Mouse (Mus musculus) forebrain, embryonic 15.5 days (tissue): ENCODE data around the gene Ech1. TPM values are rescaled to one million over a fixed set of nuclear protein-coding genes. Genes with fewer than 3 reads are reported as not detected.
"Not testable (repeated sequence)": the region's sequence is repeated elsewhere in the genome, so short reads cannot be mapped to it uniquely, and the experiment has no call there.

Experiments used
- ATAC-seq: fragments of 200-750 bp; cut with Nextera tagmentation; replicated peaks from 2 replicates; pipeline ENCODE4 v1.8.0; 2017; ENCODE audit warnings: mild to moderate bottlenecking, moderate TSS enrichment, moderate library complexity
- H3K27ac ChIP-seq: fragments of 300-500 bp; sonication (generic); replicated peaks from 2 replicates; pipeline ENCODE4 v1.5.1; 2015; ENCODE audit warnings: mild to moderate bottlenecking, inconsistent platforms
- H3K27me3 ChIP-seq: fragments of 300-500 bp; sonication (generic); 2 replicates; pipeline ENCODE4 v1.6.1; 2015; ENCODE audit warnings: inconsistent platforms
- H3K36me3 ChIP-seq: fragments of 300-500 bp; sonication (generic); 2 replicates; pipeline ENCODE4 v1.6.1; 2015; ENCODE audit warnings: mild to moderate bottlenecking, inconsistent platforms
- H3K4me1 ChIP-seq: fragments of 300-500 bp; sonication (generic); 2 replicates; pipeline ENCODE4 v1.6.1; 2015; ENCODE audit warnings: inconsistent platforms
- H3K4me2 ChIP-seq: fragments of 300-500 bp; sonication (generic); replicated peaks from 2 replicates; pipeline ENCODE4 v1.6.1; 2015; ENCODE audit warnings: mild to moderate bottlenecking, inconsistent platforms
- H3K4me3 ChIP-seq: fragments of 300-500 bp; sonication (generic); 2 replicates; pipeline ENCODE4 v1.5.1; 2015; ENCODE audit warnings: mild to moderate bottlenecking, inconsistent platforms
- H3K9ac ChIP-seq: fragments of 300-500 bp; sonication (generic); replicated peaks from 2 replicates; pipeline ENCODE4 v1.6.1; 2015; ENCODE audit warnings: mild to moderate bottlenecking, inconsistent platforms
- H3K9me3 ChIP-seq: fragments of 300-500 bp; sonication (generic); 2 replicates; pipeline ENCODE4 v1.6.1; 2016; ENCODE audit warnings: inconsistent platforms
- WGBS: fragments of 180-500 bp; shearing (Covaris S2); methylation state at CpG from one replicate; pipeline ENCODE4 v1.1.7; 2015; ENCODE audit warnings: mixed read lengths; 5-methylcytosine and 5-hydroxymethylcytosine counted together
- polyA plus RNA-seq: library from polyadenylated mRNA; unstranded; fragments of >200 nt; fragmentation: Nextera tagmentation; extraction: Ambion mirVana; gene quantifications from 2 replicates; pipeline ENCODE4 v1.2.1, GENCODE M21; 2015

The Ech1 gene
- polyA plus RNA-seq, 1 experiment from 2014 or later = 85.2 TPM

DNA sequence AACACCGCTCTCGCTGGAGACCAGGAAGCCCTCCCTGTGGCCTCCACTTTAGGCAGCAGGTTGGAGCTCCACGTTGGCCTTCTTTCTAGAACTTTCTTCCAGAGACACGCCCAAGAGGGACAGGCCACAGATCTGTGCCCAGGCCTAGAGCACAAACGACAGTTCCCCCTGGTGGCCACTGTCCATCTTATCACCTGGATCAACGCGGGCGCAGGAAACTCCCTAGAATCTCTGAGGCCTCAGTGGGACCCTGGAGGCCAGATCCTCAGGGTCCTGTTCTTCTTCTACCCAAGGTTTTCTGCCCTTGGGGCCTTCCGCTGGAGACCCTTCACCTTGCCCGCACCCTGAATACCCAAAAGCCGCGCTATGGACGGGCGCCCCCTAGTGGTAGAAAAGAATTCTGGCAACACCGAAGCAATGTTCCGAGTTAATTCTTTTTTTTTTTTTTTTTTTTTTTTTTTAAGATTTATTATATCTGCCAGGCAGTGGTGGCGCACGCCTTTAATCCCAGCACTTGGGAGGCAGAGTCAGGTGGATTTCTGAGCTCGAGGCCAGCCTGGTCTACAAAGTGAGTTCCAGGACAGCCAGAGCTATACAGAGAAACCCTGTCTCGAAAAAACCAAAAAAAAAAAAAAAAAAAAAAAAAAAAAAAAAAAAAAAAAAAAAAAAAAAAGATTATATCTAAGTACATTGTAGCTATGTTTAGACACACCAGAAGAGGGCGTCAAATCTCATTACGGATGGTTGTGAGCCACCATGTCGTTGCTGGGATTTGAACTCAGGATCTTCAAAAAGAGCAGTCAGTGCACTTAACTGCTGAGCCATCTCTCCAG is 42.7 kb downstream of the Ech1 start:
- not testable (repeated sequence) for H3K9ac ChIP-seq, H3K4me3 ChIP-seq, H3K9me3 ChIP-seq, H3K4me2 ChIP-seq, H3K27me3 ChIP-seq, ATAC-seq, H3K36me3 ChIP-seq, H3K27ac ChIP-seq
- WGBS = 31% methylated on average over 23 of the region's 23 CpGs
- H3K4me1 ChIP-seq = peaks cover 15% of the 10 kb centered on the region

DNA sequence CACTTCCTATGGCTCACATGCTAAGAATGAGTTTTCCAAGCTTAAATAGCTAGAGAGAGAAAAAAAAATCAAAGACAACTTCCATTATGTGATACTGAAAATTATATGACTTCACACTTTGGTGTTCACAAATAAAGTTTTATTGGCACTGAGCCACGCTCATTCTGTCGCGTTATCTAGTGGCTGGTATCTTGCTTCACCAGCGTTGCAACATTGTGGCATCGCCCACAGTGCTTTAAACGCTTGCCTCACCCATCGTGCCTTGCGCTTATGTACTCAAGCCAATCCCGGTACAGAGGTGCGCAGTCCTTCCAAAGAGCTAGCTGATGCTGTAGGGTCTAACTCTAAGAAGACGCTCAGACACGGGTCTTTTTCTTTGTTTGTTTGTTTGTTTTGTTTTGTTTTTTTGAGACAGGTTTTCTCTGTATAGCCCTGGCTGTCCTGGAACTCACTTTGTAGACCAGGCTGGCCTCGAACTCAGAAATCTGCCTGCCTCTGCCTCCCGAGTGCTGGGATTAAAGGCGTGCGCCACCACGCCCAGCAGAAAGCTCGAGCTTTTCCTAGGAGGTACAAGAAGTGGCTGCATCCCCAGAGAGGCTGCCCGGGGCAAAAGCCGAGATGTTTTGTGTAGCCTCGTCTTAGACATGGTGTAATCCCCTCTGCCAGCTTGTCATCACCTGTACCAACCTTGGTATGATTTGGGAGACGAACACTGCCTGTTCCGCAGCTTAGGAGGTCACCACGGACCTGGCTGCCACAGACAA is 46.1 kb downstream of the Ech1 start:
- ATAC-seq = no peak
- H3K9ac ChIP-seq = no peak overlapping the region
- no peak overlapping the region for H3K27ac ChIP-seq
- H3K4me2 ChIP-seq = no peak overlapping the region
- H3K27me3 ChIP-seq = no peaks in the 10 kb centered on the region
- H3K4me1 ChIP-seq = peaks cover 3% of the 10 kb centered on the region; the same call in 1 of the 2 replicates
- WGBS = 89% methylated on average over 24 of the region's 24 CpGs
- no peak overlapping the region for H3K4me3 ChIP-seq
- no peaks in the 10 kb centered on the region for H3K9me3 ChIP-seq
- H3K36me3 ChIP-seq = no peaks in the 10 kb centered on the region

DNA sequence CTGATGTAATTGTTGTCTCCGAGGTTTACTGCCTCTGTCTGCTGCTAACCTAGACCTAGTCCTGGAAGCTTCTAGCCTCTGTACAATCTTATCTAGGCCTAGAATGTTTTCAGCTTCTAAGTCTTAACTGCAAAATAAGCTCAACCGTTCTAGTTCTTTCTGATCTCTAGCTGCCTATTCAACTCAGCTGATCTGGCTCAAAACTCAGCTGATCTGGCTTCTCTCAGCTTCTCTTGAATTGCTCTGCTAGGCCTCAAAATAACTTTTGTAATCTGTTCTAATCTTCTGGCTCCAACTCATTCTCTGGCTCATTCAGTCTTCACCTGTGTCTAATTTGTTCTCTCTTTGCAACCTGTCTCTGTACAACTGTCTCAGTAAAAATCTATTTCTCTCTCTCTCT is 49.5 kb downstream of the Ech1 start:
- Histone ChIP-seq H3K27me3 (no peaks in the 10 kb centered on the region), H3K4me1 (no peaks in the 10 kb centered on the region), H3K9me3 (no peaks in the 10 kb centered on the region), H3K4me3 (no peak overlapping the region), H3K27ac (no peak overlapping the region), H3K9ac (no peak overlapping the region), H3K4me2 (no peak overlapping the region), H3K36me3 (no peaks in the 10 kb centered on the region)
- WGBS = 74% methylated on average over 2 of the region's 2 CpGs
- ATAC-seq = no peak

DNA sequence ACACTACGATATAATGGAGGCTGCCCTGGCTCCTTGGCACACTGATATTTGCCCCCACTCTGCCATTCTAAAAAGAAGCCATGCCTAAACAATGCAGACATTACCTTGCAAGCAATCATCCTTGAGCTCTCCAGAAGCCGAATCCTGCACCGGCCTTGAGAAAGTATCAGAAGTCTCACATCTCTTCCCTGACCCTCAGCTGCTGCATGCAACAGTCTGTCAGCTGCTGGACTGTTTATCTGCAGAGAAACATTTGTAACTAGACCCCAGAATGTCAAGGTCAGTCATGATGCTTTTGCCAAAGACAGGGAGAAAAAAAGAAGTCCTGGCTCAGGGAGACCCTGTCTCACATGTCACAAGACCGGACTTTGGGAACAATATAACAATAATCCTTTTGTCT is 51.1 kb downstream of the Ech1 start:
- Histone ChIP-seq H3K4me3 (no peak overlapping the region), H3K27me3 (no peaks in the 10 kb centered on the region), H3K4me1 (no peaks in the 10 kb centered on the region), H3K36me3 (no peaks in the 10 kb centered on the region), H3K9ac (no peak overlapping the region), H3K27ac (no peak overlapping the region), H3K4me2 (no peak overlapping the region), H3K9me3 (no peaks in the 10 kb centered on the region)
- no peak for ATAC-seq
- 84% methylated on average over 4 of the region's 4 CpGs for WGBS

DNA sequence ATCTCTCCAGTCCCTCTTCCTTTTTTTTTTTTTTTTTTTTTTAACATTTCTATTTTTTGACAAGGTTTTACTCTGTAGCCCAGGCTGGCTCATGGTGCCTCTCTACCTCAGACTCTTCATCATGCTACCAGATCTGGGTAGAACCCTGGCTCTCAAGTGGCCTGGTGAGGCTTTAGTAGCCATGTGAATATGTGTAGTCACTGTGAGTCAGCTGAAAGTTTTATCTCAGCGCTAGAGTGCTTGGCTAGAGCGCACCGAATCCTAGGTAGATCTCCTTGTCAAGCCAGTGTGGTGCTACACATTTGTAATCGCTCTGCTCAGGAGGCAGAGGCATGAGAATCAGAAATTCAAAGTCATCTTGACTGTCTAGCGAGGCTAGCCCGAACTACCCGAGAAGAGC is 52.1 kb downstream of the Ech1 start:
- Histone ChIP-seq H3K4me1 (no peaks in the 10 kb centered on the region), H3K4me2 (no peak overlapping the region), H3K4me3 (no peak overlapping the region), H3K9ac (no peak overlapping the region), H3K36me3 (no peaks in the 10 kb centered on the region), H3K27me3 (no peaks in the 10 kb centered on the region), H3K27ac (no peak overlapping the region), H3K9me3 (no peaks in the 10 kb centered on the region)
- no peak for ATAC-seq
- 90% methylated on average over 7 of the region's 7 CpGs for WGBS

DNA sequence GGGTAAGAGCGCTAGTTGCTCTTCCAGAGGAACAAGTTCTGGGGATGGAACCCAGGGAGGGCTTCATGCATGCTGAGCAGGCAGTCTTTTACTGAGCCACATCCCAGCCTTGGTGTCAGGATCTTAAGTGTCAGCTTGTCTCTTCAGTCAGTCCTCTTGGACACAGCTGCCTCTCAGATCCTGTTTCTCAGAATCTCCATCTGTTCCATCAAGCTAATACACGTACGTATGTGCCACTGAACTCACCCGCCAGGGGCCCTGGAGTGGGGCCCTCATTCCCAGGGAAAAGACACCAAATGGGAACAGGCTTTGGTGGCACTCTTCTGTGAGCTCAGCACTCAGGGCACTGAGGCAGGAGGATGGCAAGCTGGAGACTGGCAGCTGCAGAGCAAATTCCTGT is 52.8 kb downstream of the Ech1 start:
- WGBS = 79% methylated on average over 4 of the region's 4 CpGs
- no peak for ATAC-seq

DNA sequence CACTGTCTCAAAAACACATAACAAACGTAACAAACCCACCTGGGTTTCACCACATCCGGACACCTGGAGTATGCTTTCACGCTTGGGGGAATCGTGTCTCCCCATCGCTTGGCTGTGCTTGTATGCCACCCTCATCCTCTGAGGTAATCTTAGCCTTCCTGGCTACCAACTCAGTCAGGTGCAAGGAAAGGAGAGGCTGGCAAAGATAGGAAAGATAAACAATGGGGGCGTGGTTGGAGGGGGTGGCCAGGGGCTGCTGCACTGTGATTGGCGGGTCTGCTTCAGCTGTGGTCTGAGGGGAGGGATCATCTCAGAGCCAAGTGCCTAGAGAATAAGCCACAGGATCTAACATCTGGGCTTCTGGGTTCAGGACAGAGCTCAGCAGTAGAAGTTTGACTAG is 54.6 kb downstream of the Ech1 start:
- no peak for ATAC-seq
- H3K4me1 ChIP-seq = no peaks in the 10 kb centered on the region
- no peak overlapping the region for H3K4me3 ChIP-seq
- H3K4me2 ChIP-seq = no peak overlapping the region
- H3K27ac ChIP-seq = no peak overlapping the region
- H3K9me3 ChIP-seq = no peaks in the 10 kb centered on the region
- no peak overlapping the region for H3K9ac ChIP-seq
- 75% methylated on average over 7 of the region's 7 CpGs for WGBS
- no peaks in the 10 kb centered on the region for H3K36me3 ChIP-seq
- no peaks in the 10 kb centered on the region for H3K27me3 ChIP-seq

More for the DNA sequence above, 52.8 kb downstream of the Ech1 start:
- H3K4me1 ChIP-seq = no peaks in the 10 kb centered on the region
- H3K4me3 ChIP-seq = no peak overlapping the region
- H3K9me3 ChIP-seq = no peaks in the 10 kb centered on the region
- H3K27ac ChIP-seq = no peak overlapping the region
- H3K9ac ChIP-seq = no peak overlapping the region
- H3K27me3 ChIP-seq = no peaks in the 10 kb centered on the region
- no peaks in the 10 kb centered on the region for H3K36me3 ChIP-seq
- H3K4me2 ChIP-seq = no peak overlapping the region

DNA sequence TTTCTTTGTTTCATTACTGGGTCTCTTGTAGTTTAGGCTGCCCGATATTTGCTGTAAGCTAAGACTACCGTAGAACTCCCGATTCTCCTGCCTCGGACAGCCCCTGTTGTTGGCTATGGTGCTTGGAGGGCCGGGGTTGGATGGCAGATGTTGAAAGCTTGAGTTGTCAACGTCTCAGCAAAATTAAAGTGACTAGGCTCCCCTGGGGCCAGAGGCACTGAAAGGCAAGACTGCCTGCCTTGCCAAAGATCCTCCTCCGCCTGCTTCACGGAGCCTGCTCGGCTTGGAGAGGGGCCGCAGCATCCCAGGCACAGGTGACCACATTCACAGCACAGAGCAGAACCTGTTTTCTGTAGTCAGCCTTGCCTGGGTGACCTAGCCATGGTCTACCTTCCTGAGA is 55.5 kb downstream of the Ech1 start:
- H3K9ac ChIP-seq = no peak overlapping the region
- no peaks in the 10 kb centered on the region for H3K27me3 ChIP-seq
- H3K36me3 ChIP-seq = no peaks in the 10 kb centered on the region
- no peaks in the 10 kb centered on the region for H3K9me3 ChIP-seq
- H3K27ac ChIP-seq = no peak overlapping the region
- no peak overlapping the region for H3K4me2 ChIP-seq
- no peaks in the 10 kb centered on the region for H3K4me1 ChIP-seq
- ATAC-seq = no peak
- no peak overlapping the region for H3K4me3 ChIP-seq
- 74% methylated on average over 10 of the region's 10 CpGs for WGBS

DNA sequence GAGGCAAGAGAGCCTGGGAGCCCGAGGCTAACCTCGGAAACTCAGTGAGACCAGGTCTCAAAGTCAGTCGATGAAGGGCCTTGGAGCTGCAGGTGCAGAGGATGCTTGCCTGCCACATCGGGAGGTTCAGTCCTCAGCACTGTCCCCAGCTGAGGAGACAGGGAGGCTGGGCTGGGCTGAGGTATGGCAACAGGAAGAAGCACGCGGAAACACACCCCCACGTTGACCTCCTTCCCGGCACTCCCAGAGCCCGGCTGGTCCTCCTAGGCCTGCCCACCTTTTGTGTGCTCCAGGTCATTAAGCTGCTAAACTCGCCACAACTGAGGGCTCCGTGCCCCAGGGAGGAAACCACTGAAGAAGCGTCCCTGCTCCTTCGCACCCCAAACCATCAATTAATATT is 56.2 kb downstream of the Ech1 start, which contains the start of gene Capn12:
Gene Capn12 (plus strand): TSS at position 224 of the 400 bp plus-strand sequence.
- Histone ChIP-seq H3K4me1 (no peaks in the 10 kb centered on the region), H3K27me3 (no peaks in the 10 kb centered on the region), H3K9ac (no peak within 1 kb of the TSS), H3K4me3 (no peak within 1 kb of the TSS), H3K36me3 (no peaks in the 10 kb centered on the region), H3K9me3 (no peaks in the 10 kb centered on the region), H3K4me2 (no peak within 1 kb of the TSS), H3K27ac (no peak within 1 kb of the TSS)
- ATAC-seq = no peak
- WGBS = 35% methylated on average over 13 of the region's 13 CpGs

Other genes with a start within 250 kb of the Ech1 start
- 24.3 and 25.7 TPM in 2 replicates for gene Samd4b, start 227.1 kb upstream of the Ech1 start, polyA plus RNA-seq
- 28.9 and 30.0 TPM in 2 replicates for gene Pak4, start 227.0 kb upstream of the Ech1 start, polyA plus RNA-seq
- not detected in 2 replicates for gene Acp7, start 193.9 kb upstream of the Ech1 start, polyA plus RNA-seq
- gene Fbxo27, start 132.4 kb upstream of the Ech1 start, polyA plus RNA-seq = 6.3 TPM in 2 replicates
- 3.3 and 3.8 TPM in 2 replicates for gene Fbxo17, start 108.4 kb upstream of the Ech1 start, polyA plus RNA-seq
- gene Mrps12, start 83.4 kb upstream of the Ech1 start, polyA plus RNA-seq = 109 and 113 TPM in 2 replicates
- gene Sars2, start 83.2 kb upstream of the Ech1 start, polyA plus RNA-seq = 18.5 and 18.6 TPM in 2 replicates
- 0.27 TPM in 1 of 2 replicates, not detected in the other for gene Ccer2, start 69.0 kb upstream of the Ech1 start, polyA plus RNA-seq
- gene Sirt2, start 58.5 kb upstream of the Ech1 start, polyA plus RNA-seq = 105 and 109 TPM in 2 replicates
- gene Nfkbib, start 57.7 kb upstream of the Ech1 start, polyA plus RNA-seq = 59.0 and 62.0 TPM in 2 replicates
- 1.8 and 2.5 TPM in 2 replicates for gene Rinl, start 36.2 kb upstream of the Ech1 start, polyA plus RNA-seq
- 231 and 243 TPM in 2 replicates for gene Hnrnpl, start 16.7 kb upstream of the Ech1 start, polyA plus RNA-seq
- gene Lgals4, start 8.6 kb downstream of the Ech1 start, polyA plus RNA-seq = 4.2 and 4.9 TPM in 2 replicates
- gene Lgals7, start 38.6 kb downstream of the Ech1 start, polyA plus RNA-seq = 2.6 and 3.5 TPM in 2 replicates
- 0.57 and 0.80 TPM in 2 replicates for gene Capn12, start 56.2 kb downstream of the Ech1 start, polyA plus RNA-seq
- gene Actn4, start 137.1 kb downstream of the Ech1 start, polyA plus RNA-seq = 134 TPM in 2 replicates
- gene Eif3k, start 156.6 kb downstream of the Ech1 start, polyA plus RNA-seq = 303 and 307 TPM in 2 replicates
- gene Map4k1, start 156.8 kb downstream of the Ech1 start, polyA plus RNA-seq = 5.5 and 7.7 TPM in 2 replicates